Mouse (Mus musculus) telencephalon, adult 2 months (tissue): ENCODE measurements around the gene Ppp1r16b.
A peak's percentile ranks its signal among the peaks of the same experiment; 100 is the strongest.
"Not testable (repeated sequence)": the region's sequence is repeated elsewhere in the genome, so short reads cannot be mapped to it uniquely, and the experiment has no call there.

Experiments used
- DNase-seq: peaks from one replicate; pipeline ENCODE4 v3.0.0-alpha.2; 2011; ENCODE audit warnings: low read depth, low spot score

Gene Ppp1r16b

GRCm38 (mm10) chr2:158721481-158721880, 56.3 kb downstream of the Ppp1r16b start:
- DNase-seq: no peak

- DNase-seq: no peak
Measured at GRCm38 (mm10) chr2:158722135-158722534, 56.9 kb downstream of the Ppp1r16b start.

GRCm38 (mm10) chr2:158722991-158723551, 57.9 kb downstream of the Ppp1r16b start:
- peak; percentile 65 for DNase-seq

GRCm38 (mm10) chr2:158723806-158724205, 58.6 kb downstream of the Ppp1r16b start:
- no peak for DNase-seq

- no peak for DNase-seq
Measured at GRCm38 (mm10) chr2:158726252-158726651, 61.1 kb downstream of the Ppp1r16b start.

DNA sequence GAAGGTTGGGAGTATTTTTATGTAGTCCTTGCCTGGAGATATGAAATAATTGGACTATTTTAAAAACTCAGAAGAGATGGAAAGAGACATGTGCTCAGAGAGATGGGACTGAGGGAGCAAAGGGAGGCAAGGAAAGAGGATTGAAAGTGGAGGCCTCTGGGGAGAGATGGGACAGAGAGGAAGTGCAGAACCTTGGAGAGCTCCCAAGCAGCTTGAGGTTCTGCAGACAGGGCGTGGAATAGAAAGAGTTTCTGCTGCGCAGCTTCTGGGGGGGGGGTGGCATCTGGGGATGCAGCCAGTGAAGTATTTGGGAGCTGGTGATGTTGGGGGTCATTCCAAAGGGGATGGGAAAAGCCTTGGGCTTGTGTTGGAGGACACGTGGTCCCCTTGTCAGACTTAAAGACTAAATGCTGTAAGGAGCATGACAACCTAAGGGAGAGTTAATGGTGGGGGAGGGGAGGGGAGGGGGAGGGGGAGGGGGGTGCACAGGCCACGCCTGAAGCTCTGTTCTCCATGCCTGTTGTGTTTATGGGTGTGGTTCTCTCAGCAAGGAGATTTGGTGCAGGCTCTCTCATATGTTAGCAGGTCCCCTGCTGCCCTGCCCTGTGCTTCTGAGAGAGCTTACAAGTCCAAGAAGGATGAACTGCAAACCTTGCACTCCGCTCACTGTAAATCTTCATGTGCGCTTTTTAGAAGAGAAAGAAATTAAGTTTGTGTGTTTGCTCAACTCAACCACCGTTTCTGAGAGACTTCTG, 63.0 kb downstream of the Ppp1r16b start:
- DNase-seq: no peak

- no peak for DNase-seq
Measured at GRCm38 (mm10) chr2:158730896-158731295, 65.7 kb downstream of the Ppp1r16b start.

GRCm38 (mm10) chr2:158732521-158732920, 67.3 kb downstream of the Ppp1r16b start:
- no peak for DNase-seq

DNA sequence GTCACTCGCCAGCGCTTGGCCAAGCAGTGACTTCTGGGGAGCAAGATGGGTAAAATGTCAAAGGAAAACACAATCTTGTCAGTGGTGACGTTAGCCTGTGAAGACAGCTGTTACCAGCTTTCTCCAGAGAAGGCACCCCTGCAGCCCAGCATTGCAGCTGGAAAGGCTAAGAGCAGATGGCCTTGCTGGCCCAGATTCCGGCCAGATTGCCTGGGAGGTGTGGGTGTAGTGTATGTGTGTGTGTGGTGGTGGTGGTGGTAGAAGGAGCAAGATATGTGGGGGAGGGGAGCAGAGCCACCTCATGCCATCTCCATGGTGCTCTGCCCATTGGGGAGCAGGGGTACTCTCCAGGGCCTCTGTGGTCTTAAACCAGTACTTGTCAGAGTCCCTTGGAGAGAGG, 67.9 kb downstream of the Ppp1r16b start:
- DNase-seq: no peak

- DNase-seq: no peak
Measured at GRCm38 (mm10) chr2:158733914-158734313, 68.7 kb downstream of the Ppp1r16b start.

- peak; percentile 71 for DNase-seq
Measured at GRCm38 (mm10) chr2:158734500-158735152, 69.4 kb downstream of the Ppp1r16b start.

- no peak for DNase-seq
Measured at GRCm38 (mm10) chr2:158735340-158735739, 70.1 kb downstream of the Ppp1r16b start.

DNA sequence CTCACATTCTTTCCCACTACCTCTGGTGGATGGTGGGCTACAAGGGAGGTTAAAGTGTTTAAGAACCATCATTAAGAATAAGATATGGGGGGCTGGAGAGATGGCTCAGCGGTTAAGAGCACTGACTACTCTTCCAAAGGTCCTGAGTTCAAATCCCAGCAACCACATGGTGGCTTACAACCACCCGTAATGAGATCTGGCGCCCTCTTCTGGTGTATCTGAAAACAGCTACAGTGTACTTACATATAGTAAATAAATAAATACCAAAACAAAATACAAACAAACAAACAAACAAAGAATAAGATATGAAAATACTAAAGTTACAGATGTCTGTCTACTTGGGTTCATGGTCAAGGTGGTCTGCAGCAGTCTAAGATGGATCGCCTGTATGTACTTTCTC, 71.0 kb downstream of the Ppp1r16b start:
- not testable (repeated sequence) for DNase-seq

DNA sequence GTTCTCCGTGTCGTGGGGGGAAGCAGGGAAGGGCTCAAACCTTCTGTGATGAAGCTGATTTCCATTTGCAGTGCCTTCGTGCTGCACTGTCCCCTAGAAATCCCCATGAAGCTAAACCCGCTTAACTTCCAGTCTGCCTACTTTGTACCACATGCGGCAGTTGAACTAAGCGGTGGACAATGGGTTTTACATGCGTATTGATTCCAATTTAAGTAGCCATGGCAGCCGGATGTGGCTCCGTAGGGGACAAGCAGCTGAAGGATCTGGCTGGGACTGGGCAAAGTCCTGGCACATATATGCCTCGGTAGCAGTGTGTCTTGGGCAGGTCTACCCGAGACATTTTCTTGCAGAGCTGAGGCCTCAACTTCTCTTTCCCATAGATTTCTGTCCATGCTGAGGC, 73.4 kb downstream of the Ppp1r16b start:
- no peak for DNase-seq

DNA sequence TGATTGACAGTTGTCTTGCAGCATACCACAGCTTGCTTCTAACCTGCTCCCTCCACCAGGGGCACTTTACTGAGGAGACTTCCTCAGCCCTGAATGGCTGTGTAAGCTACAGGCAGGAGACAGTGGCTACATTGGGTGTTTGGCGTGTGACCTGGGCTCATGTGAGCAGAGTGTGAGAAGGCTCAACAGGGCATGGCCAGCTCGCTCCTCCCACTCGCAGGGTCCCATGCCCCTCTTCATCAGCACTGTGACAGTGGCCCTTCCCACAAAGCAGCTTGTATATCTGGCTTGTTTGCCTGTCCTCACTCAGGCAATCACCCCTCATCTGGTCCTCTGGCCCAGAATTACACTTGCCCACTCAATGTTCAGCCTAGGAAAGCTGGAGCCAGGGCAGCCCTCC, 73.9 kb downstream of the Ppp1r16b start:
- no peak for DNase-seq

- DNase-seq: peak; percentile 89
Measured at GRCm38 (mm10) chr2:158741011-158741501, 75.9 kb downstream of the Ppp1r16b start.

- DNase-seq: no peak
Measured at GRCm38 (mm10) chr2:158742431-158742830, 77.2 kb downstream of the Ppp1r16b start.

DNA sequence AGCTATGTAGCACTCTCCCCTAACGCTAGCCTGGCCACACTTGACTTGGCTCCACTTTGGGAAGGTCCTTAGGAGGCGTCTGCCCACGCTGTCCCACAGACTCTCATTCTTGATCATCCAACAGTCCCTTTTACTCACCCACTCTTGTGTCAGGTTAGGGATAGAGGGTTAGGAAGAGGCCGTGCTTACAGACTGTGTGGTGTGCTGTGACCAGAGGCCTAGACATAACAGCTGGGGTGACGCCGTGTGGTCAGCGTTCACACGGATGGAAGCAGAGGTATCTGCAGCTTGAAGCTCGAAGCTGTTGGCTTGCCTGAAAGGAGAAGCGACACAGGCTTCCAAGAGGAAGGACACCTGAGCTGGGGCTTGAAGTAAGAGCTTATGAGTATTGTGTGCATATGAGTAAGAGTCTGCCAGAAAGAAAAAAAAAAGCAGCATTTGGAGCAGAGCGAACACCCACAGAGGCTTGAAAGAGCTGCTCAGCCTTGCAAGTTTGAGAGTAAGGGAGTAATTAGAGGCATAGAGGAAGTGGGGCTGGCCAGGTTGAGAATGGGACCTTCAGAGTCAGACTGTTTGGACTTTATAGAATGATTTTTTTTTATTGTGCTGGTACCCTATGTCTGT, 78.4 kb downstream of the Ppp1r16b start:
- peak; percentile 75 for DNase-seq

- DNase-seq: peak; percentile 48
Measured at GRCm38 (mm10) chr2:158745049-158745482, 79.9 kb downstream of the Ppp1r16b start.

GRCm38 (mm10) chr2:158746164-158746563, 81.0 kb downstream of the Ppp1r16b start:
- DNase-seq: no peak

DNA sequence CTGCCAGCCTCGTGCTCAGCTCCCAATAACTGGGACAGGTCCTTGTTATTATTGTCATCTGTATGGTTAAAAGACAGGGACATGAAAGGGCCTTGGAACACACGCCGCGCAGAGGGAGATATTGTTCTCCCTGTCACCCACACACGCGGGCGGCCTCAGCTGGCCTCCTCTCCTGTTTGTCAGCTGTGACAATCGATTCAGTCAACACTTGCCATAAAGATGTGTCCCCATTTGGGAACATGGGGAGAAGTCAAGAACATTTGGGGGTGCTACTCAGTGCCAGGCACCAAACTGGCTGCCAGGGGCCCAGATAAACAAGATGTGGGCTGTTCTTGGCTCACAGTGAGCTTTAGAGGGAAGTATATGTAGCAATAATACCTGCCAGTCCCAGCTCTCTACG, 84.2 kb downstream of the Ppp1r16b start:
- DNase-seq: peak; percentile 80

- DNase-seq: no peak
Measured at GRCm38 (mm10) chr2:158760231-158760630, 95.0 kb downstream of the Ppp1r16b start.
